Mouse (Mus musculus): ENCODE data around the gene Rnf225.

The Rnf225 gene

DNA sequence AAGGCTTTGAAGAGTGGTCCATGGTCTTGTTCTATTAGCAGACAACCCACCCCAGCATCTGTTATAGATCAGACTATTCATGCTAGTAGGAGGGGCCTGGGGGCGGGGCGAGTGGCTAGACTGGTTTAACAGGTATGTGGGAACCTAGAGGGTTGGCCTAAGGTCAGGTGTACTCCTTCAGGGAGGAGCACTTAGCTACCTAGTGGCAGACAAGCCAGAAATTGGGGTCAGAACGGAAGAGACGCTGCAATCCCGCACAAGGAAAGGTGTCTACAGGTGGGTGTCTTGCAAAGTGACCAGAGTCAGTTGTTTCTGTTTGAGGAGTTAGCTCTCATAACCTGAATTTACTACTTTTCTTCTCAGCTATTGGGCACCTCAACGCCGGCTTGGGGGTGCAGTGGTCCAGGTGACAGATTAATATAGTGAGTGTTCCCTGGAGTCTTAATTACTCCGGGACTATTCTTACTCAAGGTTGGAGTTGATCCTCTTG is at the start of gene Rnf225:
Gene Rnf225 (plus strand): TSS at position 226 of the 490 bp plus-strand sequence.
- 50% methylated on average over 8 of the region's 8 CpGs for WGBS

- 33% methylated on average over 8 of the region's 8 CpGs for WGBS
These were observed 46.7 kb upstream of the Rnf225 start for GRCm38 (mm10) chr7:12880497-12880896.

DNA sequence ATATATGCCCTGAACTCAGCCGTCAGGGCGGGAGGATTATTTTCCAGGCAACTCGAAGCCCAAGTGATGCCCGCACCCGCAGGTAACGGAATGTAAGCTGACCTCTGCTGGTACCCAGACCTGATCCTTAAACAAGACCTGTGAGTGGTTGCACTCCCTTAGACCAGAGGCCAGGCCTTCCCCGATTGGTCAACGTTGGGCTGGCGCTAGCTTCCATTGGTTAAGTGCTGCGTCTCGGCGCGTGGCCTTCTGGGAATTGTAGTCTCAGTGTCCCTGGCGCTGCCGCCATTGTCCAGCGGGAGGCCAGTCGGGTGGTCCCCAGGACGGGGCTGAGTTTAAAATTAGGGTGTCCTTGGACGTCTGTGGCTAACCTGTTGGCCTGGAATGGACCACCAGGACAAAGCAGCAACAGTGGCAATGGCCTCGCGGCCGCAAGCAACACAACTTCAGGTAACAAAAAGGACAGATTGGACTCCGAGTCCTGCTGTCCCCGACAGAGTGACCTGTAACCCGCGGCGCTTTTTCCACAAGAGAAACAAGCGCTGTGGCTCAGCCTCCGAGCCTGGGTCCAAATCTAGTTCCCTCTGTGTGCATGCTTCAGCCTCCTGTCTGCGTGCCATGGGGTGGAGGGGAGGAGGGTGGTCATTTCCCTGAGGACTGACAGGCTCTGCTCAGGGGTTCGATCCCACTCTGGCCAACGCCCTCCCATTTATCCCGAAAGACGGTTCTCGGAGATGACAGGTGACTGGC is 46.1 kb upstream of the Rnf225 start, which contains the start of gene Zfp128:
Gene Zfp128 (plus strand): TSS at position 267 of the 750 bp plus-strand sequence.
- WGBS = under 1% methylated on average over 35 of the region's 35 CpGs

DNA sequence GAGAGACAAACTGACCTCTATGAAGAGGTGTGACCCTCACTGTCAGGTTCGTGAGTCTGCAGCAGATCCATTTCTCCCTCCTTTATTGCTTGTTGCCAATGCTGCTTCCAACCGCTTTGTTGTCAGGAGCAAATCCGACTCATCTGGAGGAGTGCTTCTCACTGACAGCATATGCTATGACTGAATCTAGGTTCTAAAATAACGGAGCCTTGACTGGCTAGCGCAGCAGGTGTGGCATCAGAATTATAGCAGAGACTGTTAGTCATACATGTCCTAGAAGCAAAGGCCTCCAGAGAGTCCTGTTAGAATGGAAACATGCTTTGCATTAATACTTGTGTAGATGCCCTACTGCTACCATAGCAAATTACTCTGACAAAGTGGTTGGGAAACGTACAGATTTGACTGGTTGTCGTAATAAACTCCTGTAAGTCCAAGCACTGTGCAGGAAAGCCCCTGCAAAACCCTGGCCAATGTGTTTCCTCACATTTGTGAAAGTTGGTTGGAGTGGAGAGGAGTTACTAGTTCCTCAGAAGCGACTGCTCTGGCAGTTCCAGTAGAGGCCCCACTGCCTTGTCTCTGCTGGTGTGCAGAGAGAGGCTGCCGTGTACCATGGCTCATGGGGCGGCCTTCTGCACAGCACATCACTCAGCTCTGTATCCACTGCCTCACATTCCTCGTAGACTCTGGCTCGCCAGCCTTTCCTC is 40.5 kb upstream of the Rnf225 start:
- WGBS = 73% methylated on average over 12 of the region's 12 CpGs

- 88% methylated on average over 5 of the region's 5 CpGs for WGBS
These were observed 39.6 kb upstream of the Rnf225 start for GRCm38 (mm10) chr7:12887585-12887984.

DNA sequence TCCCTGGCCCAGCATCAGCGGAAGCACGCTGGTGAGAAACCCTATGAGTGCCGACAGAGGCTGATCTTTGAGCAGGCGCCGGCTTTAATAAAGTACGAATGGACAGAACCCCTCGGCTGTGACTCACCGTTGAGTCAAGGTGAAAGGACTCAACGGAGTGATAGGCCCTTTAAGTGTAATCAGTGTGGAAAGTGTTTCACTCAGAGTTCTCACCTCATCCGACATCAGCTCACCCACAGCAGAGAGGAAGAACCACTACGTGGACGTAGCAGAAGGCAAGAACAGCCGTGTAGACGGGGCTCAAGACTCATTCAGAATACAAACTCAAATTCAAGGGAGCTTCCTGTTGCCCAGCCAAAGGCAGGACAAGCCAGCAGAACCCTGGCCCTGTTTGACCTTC is 36.3 kb upstream of the Rnf225 start:
- WGBS = 95% methylated on average over 14 of the region's 14 CpGs

DNA sequence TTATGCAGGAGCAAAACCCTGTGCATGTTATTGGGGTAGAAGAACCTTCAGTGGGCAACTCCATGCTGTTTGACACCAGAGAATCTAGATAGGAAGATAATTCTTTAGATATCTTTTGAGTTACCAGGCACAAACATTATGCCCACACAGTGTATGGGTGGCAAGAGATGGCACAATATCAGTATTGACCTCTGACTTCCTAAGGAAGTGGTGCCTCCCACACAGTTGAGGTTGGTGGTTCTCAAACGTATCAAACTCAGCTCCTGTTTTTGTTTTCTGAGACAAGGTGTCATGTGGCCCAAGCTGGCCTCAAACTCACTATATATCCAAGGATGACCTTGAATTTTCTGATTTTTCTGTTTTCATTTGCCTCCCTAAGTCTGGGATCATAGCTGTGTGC is 35.9 kb upstream of the Rnf225 start:
- WGBS = 58% methylated on average over 1 of the region's 1 CpGs

- WGBS = 5% methylated on average over 36 of the region's 36 CpGs
These were observed 29.4 kb upstream of the Rnf225 start, which contains the start of gene Zscan22 for GRCm38 (mm10) chr7:12897655-12898410. TSS of gene Zscan22 (plus strand) at chr7:12897815.

GRCm38 (mm10) chr7:12901517-12901916 is 25.7 kb upstream of the Rnf225 start:
- WGBS = 82% methylated on average over 5 of the region's 5 CpGs

DNA sequence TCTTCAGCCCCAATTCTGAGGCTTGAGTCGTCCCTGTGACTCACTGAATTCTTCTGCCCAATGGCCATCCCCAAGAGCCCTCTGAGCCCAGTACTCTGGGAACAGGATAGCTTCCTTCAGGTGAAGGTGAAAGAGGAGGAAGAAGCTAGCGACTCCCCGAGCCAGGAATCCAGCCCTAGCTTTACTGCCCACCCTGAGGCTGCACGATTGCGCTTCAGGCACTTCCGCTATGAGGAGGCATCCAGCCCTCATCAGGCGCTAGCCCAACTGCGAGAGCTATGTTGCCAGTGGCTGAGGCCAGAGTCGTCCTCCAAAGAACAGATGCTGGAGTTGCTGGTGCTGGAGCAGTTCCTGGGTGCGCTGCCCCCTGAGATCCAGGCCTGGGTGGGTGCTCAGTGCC is 23.6 kb upstream of the Rnf225 start:
- 63% methylated on average over 10 of the region's 10 CpGs for WGBS

- WGBS = 77% methylated on average over 1 of the region's 1 CpGs
These were observed 22.1 kb upstream of the Rnf225 start for GRCm38 (mm10) chr7:12905146-12905545.

GRCm38 (mm10) chr7:12909498-12909962 is 17.7 kb upstream of the Rnf225 start:
- 26% methylated on average over 7 of the region's 7 CpGs for WGBS

GRCm38 (mm10) chr7:12910181-12910668 is 17.0 kb upstream of the Rnf225 start:
- WGBS = 2% methylated on average over 19 of the region's 19 CpGs

- 84% methylated on average over 7 of the region's 8 CpGs for WGBS
These were observed 6.7 kb upstream of the Rnf225 start for GRCm38 (mm10) chr7:12920495-12920894.

- 1% methylated on average over 3 of the region's 3 CpGs for WGBS
These were observed 5.9 kb upstream of the Rnf225 start for GRCm38 (mm10) chr7:12921318-12921704.

DNA sequence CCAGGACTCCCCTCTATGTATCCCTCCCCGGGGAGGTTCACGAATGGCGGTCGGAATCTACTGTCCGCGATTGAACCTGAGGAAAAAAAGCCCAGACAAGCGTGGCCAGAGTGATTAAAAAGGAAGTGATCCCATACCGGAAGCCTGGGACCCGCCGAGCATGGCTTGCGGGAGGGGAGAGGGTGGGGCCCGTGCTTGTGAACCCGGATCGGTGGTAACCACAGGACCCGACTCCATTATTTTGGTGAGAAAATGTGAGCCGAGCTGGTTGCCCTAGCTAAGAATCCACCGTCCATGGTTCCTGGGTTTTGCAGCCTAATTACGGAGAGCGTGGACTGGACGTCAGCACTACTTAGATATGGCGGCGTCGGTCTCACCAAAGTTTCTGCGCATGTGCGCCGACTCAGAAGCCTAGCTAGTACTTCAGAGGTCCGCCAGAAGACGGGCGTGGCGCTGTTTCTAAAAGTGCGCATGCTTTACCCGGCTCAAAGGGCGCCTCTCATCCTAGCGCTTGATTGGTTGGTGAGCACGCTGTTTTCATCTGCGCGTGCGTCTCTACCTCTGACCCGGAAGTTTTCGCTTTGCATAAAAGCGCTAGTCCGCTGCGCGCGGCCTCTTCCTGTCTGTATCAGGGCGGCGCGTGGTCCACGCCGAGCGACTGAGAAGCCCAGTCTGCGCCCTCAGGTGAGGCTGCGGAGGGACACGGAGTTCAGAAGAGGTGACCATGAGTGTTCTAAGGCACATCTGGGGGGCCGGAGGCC is 5.3 kb upstream of the Rnf225 start, which contains the start of gene Rps5:
Gene Rps5 (plus strand): TSS at position 586 of the 761 bp plus-strand sequence.
- WGBS = under 1% methylated on average over 55 of the region's 55 CpGs

DNA sequence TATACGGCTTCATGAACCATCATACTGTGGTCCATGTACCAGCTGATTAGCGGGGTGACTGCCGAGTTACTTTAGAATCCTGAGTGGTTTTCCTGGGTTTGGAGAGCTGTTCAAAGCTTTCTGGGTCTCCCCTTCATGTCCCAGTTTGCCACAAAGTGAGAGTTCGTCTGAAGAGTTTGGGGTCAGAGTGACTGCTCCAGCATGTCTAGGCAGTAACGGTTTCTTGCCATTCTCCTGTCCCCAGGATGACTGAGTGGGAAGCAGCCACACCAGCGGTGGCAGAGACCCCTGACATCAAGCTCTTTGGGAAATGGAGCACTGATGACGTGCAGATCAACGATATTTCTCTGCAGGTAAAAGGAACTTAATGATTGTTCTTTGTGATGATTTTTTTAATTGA is 4.5 kb upstream of the Rnf225 start:
- WGBS = 3% methylated on average over 8 of the region's 8 CpGs

DNA sequence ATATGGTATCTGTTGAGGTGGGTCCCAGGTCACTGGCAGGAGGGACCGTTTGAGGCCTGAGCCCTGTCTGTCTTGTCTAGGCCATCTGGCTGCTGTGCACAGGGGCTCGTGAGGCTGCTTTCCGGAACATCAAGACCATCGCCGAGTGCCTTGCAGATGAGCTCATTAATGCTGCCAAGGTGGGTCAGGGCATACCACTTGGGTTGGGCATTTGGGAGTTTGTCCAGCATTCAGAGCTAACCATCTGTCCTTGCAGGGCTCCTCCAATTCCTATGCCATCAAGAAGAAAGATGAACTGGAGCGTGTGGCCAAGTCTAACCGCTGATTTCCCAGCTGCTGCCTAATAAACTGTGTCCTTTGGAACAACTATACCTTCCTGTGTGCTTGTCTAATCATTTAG is 900 bp upstream of the Rnf225 start:
- WGBS = 84% methylated on average over 7 of the region's 7 CpGs

GRCm38 (mm10) chr7:12927693-12928589 is 725 bp downstream of the Rnf225 start:
- 8% methylated on average over 65 of the region's 65 CpGs for WGBS

DNA sequence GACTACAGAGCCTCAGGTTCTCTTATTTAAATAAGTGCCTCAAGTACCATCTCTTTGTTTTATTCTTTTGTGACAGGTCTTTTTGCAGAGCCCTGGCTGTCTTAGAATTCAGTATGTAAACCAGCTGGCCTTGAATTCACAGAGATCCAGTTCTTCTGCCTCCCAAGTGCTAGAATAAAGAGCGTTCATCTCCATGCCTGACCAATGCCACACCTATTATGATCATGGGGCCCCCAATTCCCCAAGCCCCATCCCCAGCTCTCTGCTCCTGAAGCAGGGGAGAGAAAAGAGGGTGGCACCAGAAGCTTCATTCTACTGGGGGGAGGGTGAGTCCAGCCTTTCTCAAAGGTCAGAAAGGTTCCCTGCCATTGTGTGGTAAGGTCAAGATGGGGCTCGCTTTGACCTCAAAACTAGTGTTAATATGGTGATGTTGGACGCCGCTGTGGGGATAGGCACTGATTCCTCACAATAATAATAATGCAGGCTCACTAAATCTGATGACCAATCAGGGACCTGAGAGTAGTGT is 6.5 kb downstream of the Rnf225 start:
- WGBS = 82% methylated on average over 4 of the region's 4 CpGs
